Mouse (Mus musculus) MEL (cell line): ENCODE measurements around the gene Slc2a13.

Experiments used
- CHD1 ChIP-seq: IDR thresholded peaks from 2 replicates; pipeline ENCODE4 v1.6.1; 2012; ENCODE audit warnings: low read depth, mild to moderate bottlenecking, inconsistent platforms, low read length, improper control_type of control experiment
- CTCF ChIP-seq, 3 experiments: IDR thresholded peaks in 2 of 3; conservative IDR thresholded peaks in 1 of 3; 2 replicates each; pipeline ENCODE4 v1.5.1; 2011 to 2012; ENCODE audit warnings: low read length in 3 of 3, low read depth in 2 of 3, mild to moderate bottlenecking in 2 of 3, improper control_type of control experiment in 1 of 3, inconsistent platforms in 1 of 3, mixed read lengths in 1 of 3, moderate library complexity in 1 of 3; ENCODE audit not compliant: control insufficient read depth in 1 of 3, insufficient read depth in 1 of 3, poor library complexity in 1 of 3, severe bottlenecking in 1 of 3
- ELF1 ChIP-seq: IDR thresholded peaks from 2 replicates; pipeline ENCODE4 v1.6.1; 2014; ENCODE audit warnings: low read depth, mild to moderate bottlenecking, inconsistent platforms, low read length, improper control_type of control experiment, moderate library complexity
- GABPA ChIP-seq: IDR thresholded peaks from 2 replicates; pipeline ENCODE4 v1.6.1; 2012; ENCODE audit warnings: low read depth, mild to moderate bottlenecking, inconsistent platforms, low read length, improper control_type of control experiment, moderate library complexity
- GATA1 ChIP-seq: IDR thresholded peaks from 2 replicates; pipeline ENCODE4 v1.6.1; 2011; ENCODE audit warnings: low read depth, low read length, improper control_type of control experiment
- MAX ChIP-seq: IDR thresholded peaks from 2 replicates; pipeline ENCODE4 v1.6.1; 2011; ENCODE audit warnings: low read length, improper control_type of control experiment
- MEF2A ChIP-seq: IDR thresholded peaks from 2 replicates; pipeline ENCODE4 v1.6.1; 2014; ENCODE audit warnings: low read depth, mild to moderate bottlenecking, inconsistent platforms, low read length, improper control_type of control experiment; ENCODE audit not compliant: poor library complexity, insufficient replicate concordance, severe bottlenecking; ENCODE audit errors: extremely low read depth
- NELFE ChIP-seq: IDR thresholded peaks from 2 replicates; pipeline ENCODE4 v1.6.1; 2011; ENCODE audit warnings: low read depth, low read length, improper control_type of control experiment
- POLR2AphosphoS2 ChIP-seq: IDR thresholded peaks from 2 replicates; pipeline ENCODE4 v1.6.1; 2011; ENCODE audit warnings: low read length, improper control_type of control experiment
- USF1 ChIP-seq: IDR thresholded peaks from 2 replicates; pipeline ENCODE4 v1.6.1; 2014; ENCODE audit warnings: low read depth, mild to moderate bottlenecking, inconsistent platforms, low read length, improper control_type of control experiment, moderate library complexity
- ZC3H11A ChIP-seq: IDR thresholded peaks from 2 replicates; pipeline ENCODE4 v1.6.1; 2012; ENCODE audit warnings: low read depth, mild to moderate bottlenecking, inconsistent platforms, low read length, improper control_type of control experiment
- ZKSCAN1 ChIP-seq: IDR thresholded peaks from 2 replicates; pipeline ENCODE4 v1.6.1; 2012; ENCODE audit warnings: low read depth, mild to moderate bottlenecking, inconsistent platforms, low read length, improper control_type of control experiment, moderate library complexity
- ZNF384 ChIP-seq: IDR thresholded peaks from 2 replicates; pipeline ENCODE4 v1.6.1; 2012; ENCODE audit warnings: low read depth, mild to moderate bottlenecking, inconsistent platforms, low read length, improper control_type of control experiment

- TF ChIP-seq ELF1 (no peak), ZC3H11A (no peak), CTCF (IDR thresholded peaks at IDR 0.05 in 2 of 3, conservative IDR thresholded peaks at IDR 0.05 in 1 of 3; ENCODE audit: control insufficient read depth in 1 of 3, insufficient read depth in 1 of 3, low read depth in 2 of 3, low read length in 3 of 3, poor library complexity in 1 of 3, severe bottlenecking in 1 of 3) (no peak), GATA1 (no peak), ZKSCAN1 (no peak), CHD1 (no peak), GABPA (no peak), POLR2AphosphoS2 (no peak), NELFE (no peak), MAX (no peak), MEF2A (no peak), ZNF384 (no peak), USF1 (no peak)
Measured at GRCm38 (mm10) chr15:91548586-91549268, 24.3 kb downstream of the Slc2a13 start.
